Mouse (Mus musculus) WW6 (cell line): ENCODE measurements around the gene Ccnt1.

Source experiments
- DNase-seq: peaks from one replicate; pipeline ENCODE4 v3.0.0-alpha.2; 2013; ENCODE audit warnings: low read depth, low spot score

Gene Ccnt1

GRCm38 (mm10) chr15:98570873-98571538 lies at the start of gene Ccnt1, which contains the start of gene 4930415O20Rik:
Ccnt1 (minus strand) TSS chr15:98570923.
4930415O20Rik (plus strand) TSS chr15:98571004.
- DNase-seq: no peak

GRCm38 (mm10) chr15:98617176-98617537 lies 46.4 kb upstream of the Ccnt1 start:
- no peak for DNase-seq

- no peak for DNase-seq
Measured at GRCm38 (mm10) chr15:98616362-98617175, 45.8 kb upstream of the Ccnt1 start.

GRCm38 (mm10) chr15:98615751-98616150 lies 45.0 kb upstream of the Ccnt1 start:
- DNase-seq: no peak

- no peak for DNase-seq
Measured at GRCm38 (mm10) chr15:98614971-98615370, 44.2 kb upstream of the Ccnt1 start.

GRCm38 (mm10) chr15:98614551-98614950 lies 43.8 kb upstream of the Ccnt1 start:
- no peak for DNase-seq

GRCm38 (mm10) chr15:98612229-98612628 lies 41.5 kb upstream of the Ccnt1 start:
- no peak for DNase-seq

- DNase-seq: no peak
Measured at GRCm38 (mm10) chr15:98610131-98610633, 39.5 kb upstream of the Ccnt1 start.

- DNase-seq: no peak
Measured at GRCm38 (mm10) chr15:98609331-98610130, 38.8 kb upstream of the Ccnt1 start, which contains the start of gene Adcy6. Adcy6 (minus strand) TSS chr15:98610076.

- DNase-seq: no peak
Measured at GRCm38 (mm10) chr15:98608784-98609250, 38.1 kb upstream of the Ccnt1 start.

GRCm38 (mm10) chr15:98608058-98608783 lies 37.5 kb upstream of the Ccnt1 start:
- DNase-seq: no peak

- no peak for DNase-seq
Measured at GRCm38 (mm10) chr15:98607557-98607956, 36.8 kb upstream of the Ccnt1 start.

GRCm38 (mm10) chr15:98606739-98607138 lies 36.0 kb upstream of the Ccnt1 start:
- no peak for DNase-seq

GRCm38 (mm10) chr15:98606051-98606536 lies 35.4 kb upstream of the Ccnt1 start:
- DNase-seq: no peak

GRCm38 (mm10) chr15:98604041-98604575 lies 33.4 kb upstream of the Ccnt1 start:
- DNase-seq: no peak

GRCm38 (mm10) chr15:98602921-98603458 lies 32.3 kb upstream of the Ccnt1 start:
- DNase-seq: no peak

GRCm38 (mm10) chr15:98602191-98602881 lies 31.6 kb upstream of the Ccnt1 start:
- DNase-seq: no peak

- no peak for DNase-seq
Measured at GRCm38 (mm10) chr15:98601832-98602190, 31.1 kb upstream of the Ccnt1 start.

- DNase-seq: no peak
Measured at GRCm38 (mm10) chr15:98600036-98600709, 29.4 kb upstream of the Ccnt1 start.
